Mouse (Mus musculus) macrophage (primary cell): ENCODE results near the gene Spag5. TPM values are rescaled to one million over a fixed set of nuclear protein-coding genes. Genes with fewer than 3 reads are reported as not detected.
A peak's percentile ranks its signal among the peaks of the same experiment; 100 is the strongest.
"Not testable (repeated sequence)": the region's sequence is repeated elsewhere in the genome, so short reads cannot be mapped to it uniquely, and the experiment has no call there.

Source experiments
- H3K27ac ChIP-seq: fragments of 350-480 bp; formaldehyde crosslinking; 2 replicates; pipeline ENCODE4 v1.9.0; 2021
- H3K36me3 ChIP-seq: fragments of 350-480 bp; formaldehyde crosslinking; 2 replicates; pipeline ENCODE4 v1.9.0; 2021; ENCODE audit errors: inconsistent target
- H3K4me3 ChIP-seq: fragments of 350-480 bp; formaldehyde crosslinking; 2 replicates; pipeline ENCODE4 v1.9.0; 2021; ENCODE audit errors: inconsistent target
- H3K79me2 ChIP-seq: fragments of 350-480 bp; formaldehyde crosslinking; 2 replicates; pipeline ENCODE4 v1.9.0; 2021; ENCODE audit errors: inconsistent target
- WGBS: methylation state at CpG from one replicate; pipeline ENCODE4 v1.1.7; 2026; ENCODE audit warnings: inconsistent platforms; ENCODE audit not compliant: missing documents; 5-methylcytosine and 5-hydroxymethylcytosine counted together
- polyA plus RNA-seq: library from polyadenylated mRNA; stranded (reverse); fragments of 250-400 nt; gene quantifications from 3 replicates; pipeline ENCODE4 v1.2.4, GENCODE M21; 2018; ENCODE audit warnings: inconsistent platforms
- total RNA-seq, 78 experiments: library from RNA; depleted of rRNA; stranded (reverse); fragments of 250-400 nt; gene quantifications; 1 replicate in 9 of 78; 2 replicates in 24 of 78; 3 replicates in 43 of 78; 4 replicates in 2 of 78; pipeline ENCODE4 v1.2.4; 2018; ENCODE audit warnings: inconsistent platforms in 56 of 78

Spag5 gene
- total RNA-seq (2018; cell fraction: chromatin; rRNA removed): 10 to 100 TPM in 9 of 26 experiments, 1 to 10 TPM in 17; 1.9 to 34.0 (median 6.1) TPM
- total RNA-seq (2018; cell fraction: cytosol; rRNA removed): 1 to 10 TPM in 11 of 26 experiments, under 1 TPM in 15; 0.31 to 3.4 (median 0.80) TPM
- total RNA-seq (2018; cell fraction: nucleus; rRNA removed): 10 to 100 TPM in 1 of 26 experiments, 1 to 10 TPM in 23, under 1 TPM in 2; 0.58 to 24.7 (median 2.7) TPM
- polyA plus RNA-seq: 0.66 to 3.3 TPM (median 2.6 TPM) in 3 replicates

DNA sequence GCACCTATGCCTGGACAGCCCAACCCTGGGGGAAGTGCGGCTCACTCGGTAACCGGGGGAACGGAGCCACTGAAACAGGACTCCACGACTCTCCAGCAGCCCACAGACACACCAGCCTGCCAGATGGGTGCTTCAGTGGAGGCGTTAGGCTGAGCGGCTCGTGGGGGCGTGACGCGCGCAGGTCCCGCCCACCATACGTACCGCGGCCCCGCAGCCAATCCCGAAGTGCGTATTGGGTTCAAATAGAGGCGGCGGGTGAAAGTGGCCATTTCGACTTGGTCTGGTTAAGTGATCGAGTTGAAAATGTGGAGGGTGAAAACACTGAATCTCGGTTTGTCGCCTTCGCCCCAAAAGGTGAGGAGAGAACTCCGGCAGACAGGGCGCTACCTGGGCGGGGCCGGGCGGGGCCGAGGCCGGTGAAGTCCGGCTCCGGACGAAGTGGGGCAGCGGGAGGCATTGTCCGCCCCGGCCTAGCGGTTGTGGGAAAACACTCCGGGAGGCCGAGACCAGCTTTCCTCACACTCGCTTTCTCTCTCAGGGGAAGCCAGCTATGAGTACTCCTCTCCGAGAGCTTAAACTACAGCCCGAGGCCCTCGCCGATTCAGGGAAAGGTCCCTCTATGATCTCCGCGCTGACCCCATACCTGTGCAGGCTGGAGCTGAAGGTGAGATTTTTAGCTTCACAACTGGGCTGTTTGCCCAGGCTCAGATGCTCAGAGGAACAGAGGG, at the start of gene Spag5:
TSS of gene Spag5 (plus strand) at position 173 of the 728 bp plus-strand sequence.
- peak within 1 kb of the TSS; percentile 82 for H3K4me3 ChIP-seq
- peak within 1 kb of the TSS; percentile 52 for H3K27ac ChIP-seq
- H3K36me3 ChIP-seq: no peaks in the 10 kb centered on the region
- peaks cover 46% of the 10 kb centered on the region for H3K79me2 ChIP-seq
- WGBS: 1% methylated on average over 48 of the region's 49 CpGs

DNA sequence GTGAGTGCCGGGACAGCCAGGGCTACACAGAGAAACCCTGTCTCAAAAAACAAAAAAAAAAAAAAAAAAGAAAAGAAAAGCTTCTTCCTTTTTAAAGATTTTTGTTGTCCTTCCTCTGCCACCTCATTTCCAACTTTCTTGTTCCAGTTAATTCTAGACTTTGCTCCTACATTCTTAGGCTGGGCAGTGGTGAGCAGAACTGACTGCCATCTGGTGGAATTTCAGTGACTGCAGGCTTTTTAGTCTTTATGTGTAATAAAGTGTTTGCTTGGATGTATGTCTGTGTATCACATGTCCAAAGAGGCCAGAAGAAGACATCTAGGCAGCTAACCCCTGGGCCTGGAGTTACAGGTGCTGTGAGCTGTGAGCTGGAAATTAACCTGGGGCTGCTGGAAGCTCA, 44.7 kb upstream of the Spag5 start:
- Histone ChIP-seq H3K27ac (no peak overlapping the region), H3K4me3 (no peak overlapping the region), H3K79me2 (peaks cover 5% of the 10 kb centered on the region; the same call in 1 of the 2 replicates), H3K36me3 (peaks cover 23% of the 10 kb centered on the region; the same call in 1 of the 2 replicates)
- WGBS: no CpG with 5 or more reads among the region's 1 CpGs

- Histone ChIP-seq H3K79me2 (peaks cover 24% of the 10 kb centered on the region), H3K36me3 (peaks cover 16% of the 10 kb centered on the region), H3K27ac (peak overlapping the region; percentile 25; the same call in 1 of the 2 replicates), H3K4me3 (peak overlapping the region; percentile 16; the same call in 1 of the 2 replicates)
- 92% methylated on average over 1 of the region's 2 CpGs for WGBS
Measured at GRCm38 (mm10) chr11:78260489-78261258, 40.7 kb upstream of the Spag5 start.

GRCm38 (mm10) chr11:78261380-78262352, 39.7 kb upstream of the Spag5 start, which contains the start of gene 2610507B11Rik:
Gene 2610507B11Rik (plus strand): TSS chr11:78261752.
- H3K79me2 ChIP-seq: peaks cover 34% of the 10 kb centered on the region
- peak within 1 kb of the TSS; percentile 96 for H3K27ac ChIP-seq
- H3K36me3 ChIP-seq: peaks cover 26% of the 10 kb centered on the region
- H3K4me3 ChIP-seq: peak within 1 kb of the TSS; percentile 96
- WGBS: under 1% methylated on average over 113 of the region's 115 CpGs

DNA sequence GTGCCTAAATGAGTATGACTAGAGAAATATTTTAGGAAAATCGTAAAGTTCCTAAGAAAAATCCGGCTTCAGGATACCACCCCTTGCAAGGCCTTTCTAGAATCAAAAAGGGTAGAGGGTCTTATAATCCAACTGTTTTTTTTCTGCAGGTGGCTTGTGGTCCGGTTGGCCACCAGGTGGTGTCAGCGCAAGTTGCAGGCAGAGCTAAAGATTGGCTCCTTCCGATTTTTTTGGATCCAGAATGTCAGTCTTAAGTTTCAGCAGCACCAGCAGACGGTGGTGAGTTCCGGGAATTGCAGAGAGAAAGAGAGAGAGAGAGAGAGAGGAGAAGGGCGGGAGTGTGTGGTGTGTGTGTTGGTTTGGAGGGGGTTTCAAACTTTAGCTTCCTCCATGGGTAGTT, 38.8 kb upstream of the Spag5 start:
- Histone ChIP-seq H3K36me3 (peaks cover 31% of the 10 kb centered on the region), H3K4me3 (peak overlapping the region; percentile 96), H3K27ac (peak overlapping the region; percentile 96), H3K79me2 (peaks cover 34% of the 10 kb centered on the region)
- WGBS: 0% methylated on average over 8 of the region's 8 CpGs

DNA sequence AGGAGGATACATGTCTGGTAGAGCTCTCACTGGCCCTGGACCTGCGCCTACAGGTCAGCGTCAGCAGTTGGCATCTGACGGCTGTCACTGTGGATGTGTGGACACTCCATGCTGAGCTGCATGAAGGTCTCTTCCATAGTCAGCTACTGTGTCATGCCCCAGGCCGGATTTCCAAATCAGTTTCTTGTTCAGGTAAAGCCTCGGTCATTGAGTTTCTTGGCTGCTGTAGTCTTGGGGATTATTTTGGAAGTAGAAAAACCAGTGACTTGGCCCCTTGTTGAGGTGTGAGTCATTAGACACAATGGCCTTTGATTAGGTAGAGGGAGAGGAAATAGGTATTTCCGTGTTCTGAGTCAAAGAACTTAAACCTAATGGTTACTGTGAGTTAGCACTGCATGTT, 35.8 kb upstream of the Spag5 start:
- Histone ChIP-seq H3K27ac (no peak overlapping the region), H3K79me2 (peaks cover 61% of the 10 kb centered on the region), H3K4me3 (no peak overlapping the region), H3K36me3 (peaks cover 53% of the 10 kb centered on the region)
- 100% methylated on average over 6 of the region's 6 CpGs for WGBS

GRCm38 (mm10) chr11:78271986-78272385, 29.3 kb upstream of the Spag5 start:
- no peak overlapping the region for H3K4me3 ChIP-seq
- 94% methylated on average over 10 of the region's 13 CpGs for WGBS
- H3K27ac ChIP-seq: no peak overlapping the region
- peaks cover 78% of the 10 kb centered on the region for H3K36me3 ChIP-seq
- peaks cover 80% of the 10 kb centered on the region for H3K79me2 ChIP-seq

DNA sequence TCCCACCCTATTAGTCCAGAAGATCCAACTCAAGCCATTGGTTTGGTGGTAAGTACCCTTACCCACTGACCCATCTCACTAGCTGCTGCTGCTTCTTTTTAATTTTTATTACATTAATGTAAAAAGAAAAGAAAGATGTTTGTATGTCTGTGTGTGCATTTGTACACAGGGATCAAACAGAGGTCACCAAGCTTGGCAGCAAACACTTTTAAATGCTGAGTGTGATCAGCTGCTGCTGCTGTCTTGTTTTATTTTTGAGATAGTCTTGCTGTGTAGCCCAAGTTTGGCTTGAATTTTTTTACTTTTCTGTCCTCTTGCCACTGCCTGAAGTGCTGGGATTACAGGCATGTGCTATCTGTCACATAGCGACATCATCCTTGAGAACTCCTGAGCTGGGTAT, 25.7 kb upstream of the Spag5 start:
- H3K4me3 ChIP-seq: no peak overlapping the region
- peaks cover 78% of the 10 kb centered on the region for H3K79me2 ChIP-seq
- H3K36me3 ChIP-seq: peaks cover 77% of the 10 kb centered on the region
- H3K27ac ChIP-seq: no peak overlapping the region
- 100% methylated on average over 1 of the region's 1 CpGs for WGBS

- not testable (repeated sequence) for H3K4me3 ChIP-seq, H3K27ac ChIP-seq
- peaks cover 78% of the 10 kb centered on the region for H3K79me2 ChIP-seq
- H3K36me3 ChIP-seq: peaks cover 79% of the 10 kb centered on the region
- WGBS: 93% methylated on average over 4 of the region's 4 CpGs
Measured at GRCm38 (mm10) chr11:78276169-78276568, 25.2 kb upstream of the Spag5 start.

DNA sequence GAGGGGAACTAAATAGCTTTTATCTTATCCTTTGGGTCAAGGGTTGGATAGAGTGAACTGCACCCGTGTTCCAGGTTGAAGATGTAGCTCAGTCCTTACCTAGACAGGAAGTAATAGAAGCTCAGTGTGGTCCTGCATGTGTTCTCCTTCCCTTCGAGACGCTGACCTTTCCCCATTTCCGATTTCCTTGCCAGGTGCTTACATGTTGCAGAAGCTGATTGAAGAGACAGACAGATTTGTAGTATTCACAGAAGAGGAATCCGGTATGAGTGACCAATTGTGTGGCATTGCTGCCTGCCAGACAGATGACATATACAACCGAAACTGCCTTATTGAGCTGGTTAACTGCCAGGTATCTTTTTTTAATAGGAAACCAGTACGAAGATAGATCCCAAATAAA, 22.5 kb upstream of the Spag5 start:
- H3K4me3 ChIP-seq: no peak overlapping the region
- H3K36me3 ChIP-seq: peaks cover 79% of the 10 kb centered on the region
- WGBS: 92% methylated on average over 7 of the region's 7 CpGs
- H3K27ac ChIP-seq: no peak overlapping the region
- H3K79me2 ChIP-seq: peaks cover 67% of the 10 kb centered on the region

DNA sequence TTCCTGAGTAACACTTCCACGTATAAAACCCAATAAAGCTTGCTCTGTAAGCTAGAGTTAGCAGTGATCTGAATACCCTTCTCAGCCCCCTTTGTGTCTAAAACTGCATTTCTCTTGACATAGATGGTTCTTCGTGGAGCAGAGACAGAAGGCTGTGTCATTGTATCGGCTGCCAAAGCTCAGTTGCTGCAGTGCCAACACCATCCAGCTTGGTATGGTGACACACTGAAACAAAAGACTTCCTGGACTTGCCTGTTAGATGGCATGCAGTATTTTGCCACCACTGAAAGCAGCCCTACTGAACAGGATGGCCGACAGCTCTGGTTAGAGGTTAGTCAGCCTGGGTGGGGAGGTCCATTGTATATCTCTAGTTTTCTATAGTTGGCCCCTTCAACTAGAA, 21.7 kb upstream of the Spag5 start:
- Histone ChIP-seq H3K79me2 (peaks cover 60% of the 10 kb centered on the region), H3K4me3 (no peak overlapping the region), H3K27ac (no peak overlapping the region), H3K36me3 (peaks cover 79% of the 10 kb centered on the region)
- WGBS: 86% methylated on average over 4 of the region's 4 CpGs

DNA sequence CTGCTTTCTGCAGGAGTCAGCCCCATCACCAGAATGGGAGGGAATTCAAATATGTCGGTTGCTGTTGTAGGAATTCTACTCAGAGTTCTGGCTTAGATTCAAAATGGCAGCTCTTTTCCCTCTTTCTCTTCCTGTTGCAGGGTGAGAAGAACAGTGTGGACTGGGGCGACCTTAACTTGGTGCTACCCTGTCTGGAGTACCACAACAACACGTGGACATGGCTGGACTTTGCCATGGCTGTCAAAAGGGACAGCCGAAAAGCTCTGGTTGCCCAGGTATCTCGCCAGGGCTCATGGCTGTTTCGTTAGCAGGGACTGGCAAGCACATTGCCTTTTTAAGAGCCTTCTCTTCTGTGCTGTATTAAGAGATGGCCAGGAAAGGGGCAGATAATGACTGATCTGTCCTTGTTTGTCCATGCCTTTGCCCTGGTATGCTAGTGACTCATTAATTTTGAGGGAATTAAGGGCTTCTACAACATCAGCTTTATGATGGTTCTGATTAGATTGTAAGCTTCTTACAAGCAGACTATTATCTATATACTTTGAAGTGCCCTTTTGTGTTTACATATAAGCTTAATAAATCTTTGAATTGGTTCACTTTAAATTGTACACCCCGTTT, 12.1 kb upstream of the Spag5 start:
- 96% methylated on average over 7 of the region's 7 CpGs for WGBS
- Histone ChIP-seq H3K36me3 (peaks cover 66% of the 10 kb centered on the region), H3K79me2 (no peaks in the 10 kb centered on the region), H3K4me3 (no peak overlapping the region), H3K27ac (no peak overlapping the region)

DNA sequence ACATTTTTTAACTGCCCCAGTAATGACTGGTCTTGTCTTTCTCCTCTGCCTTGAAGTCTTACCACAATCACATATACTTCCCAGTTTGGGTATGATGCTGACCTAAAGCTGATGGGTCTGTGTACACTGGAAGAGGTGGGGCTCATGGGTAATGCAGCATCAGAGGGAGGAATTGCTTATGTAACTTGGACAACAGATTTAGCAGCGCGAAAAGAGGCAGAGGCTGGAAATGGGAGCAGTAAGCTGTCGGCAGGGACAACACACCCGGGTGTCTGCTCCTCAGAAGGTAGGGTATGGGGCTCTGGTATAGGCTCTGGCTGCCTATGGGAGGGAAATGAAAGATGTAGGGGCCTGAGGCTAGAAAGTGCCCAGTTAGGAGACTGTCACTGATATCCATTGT, 10.7 kb upstream of the Spag5 start, which contains the start of gene BC030499:
TSS of gene BC030499 (plus strand) at position 188 of the 400 bp plus-strand sequence.
- Histone ChIP-seq H3K27ac (no peak within 1 kb of the TSS), H3K36me3 (peaks cover 52% of the 10 kb centered on the region), H3K4me3 (no peak within 1 kb of the TSS), H3K79me2 (no peaks in the 10 kb centered on the region)
- 96% methylated on average over 4 of the region's 4 CpGs for WGBS
